Mouse (Mus musculus) cerebellum, adult 2 months (tissue): ENCODE measurements around the gene Fosl2.

Experiments used
- CTCF ChIP-seq: fragments of 200-500 bp; IDR thresholded peaks from 2 replicates; pipeline ENCODE4 v1.5.1; 2011; ENCODE audit warnings: low read depth, mild to moderate bottlenecking, control low read depth, low read length, moderate library complexity, borderline replicate concordance; ENCODE audit not compliant: insufficient read depth
- POLR2A ChIP-seq: fragments of 200-500 bp; IDR thresholded peaks from 2 replicates; pipeline ENCODE4 v1.6.1; 2011; ENCODE audit warnings: low read length, control low read depth, borderline replicate concordance; ENCODE audit not compliant: insufficient read depth

DNA sequence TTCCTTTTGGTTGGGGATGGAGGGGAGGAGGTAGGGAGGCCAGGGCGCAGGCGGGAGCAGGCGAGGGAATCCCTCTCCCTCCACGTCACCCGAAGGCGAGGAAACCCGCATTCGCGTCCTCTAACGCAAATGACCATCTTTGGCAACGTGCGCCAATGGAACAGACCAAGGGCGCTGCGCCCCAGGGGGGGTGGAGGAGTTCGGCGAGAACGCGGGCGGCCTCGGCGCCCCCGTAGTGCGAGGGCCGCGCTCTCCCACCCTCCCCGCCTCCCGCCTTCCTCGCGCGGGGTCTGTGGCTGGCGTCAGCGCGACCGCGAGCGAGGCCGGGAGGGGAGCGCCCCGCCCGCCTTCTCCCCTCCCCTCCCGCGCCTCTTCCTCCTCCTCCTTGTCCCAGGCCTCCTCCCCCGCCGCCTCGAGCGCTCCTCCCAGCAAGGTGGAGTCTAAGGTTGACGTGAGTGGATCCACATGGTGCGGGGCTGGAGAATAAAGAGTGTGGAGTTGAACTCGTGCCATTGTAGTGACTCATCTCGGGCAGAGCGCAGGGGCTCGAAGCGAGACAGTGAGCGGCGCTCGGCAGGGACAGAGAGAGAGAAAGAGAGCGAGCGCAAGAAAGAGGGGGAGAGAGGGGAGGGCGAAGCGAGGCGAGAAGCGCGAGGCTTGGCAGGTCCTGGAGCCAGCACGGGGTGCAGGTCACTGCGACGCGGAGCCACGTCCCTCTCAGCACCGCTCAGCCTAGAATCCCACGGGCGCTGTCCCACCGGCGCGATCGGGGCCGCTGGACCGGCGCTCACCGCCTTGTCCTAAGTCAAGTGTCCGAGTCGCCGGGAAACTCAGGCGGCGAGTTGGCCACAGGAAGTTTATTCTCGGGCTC is at the start of gene Fosl2:
- no peak for TF ChIP-seq CTCF
- TF ChIP-seq POLR2A: peak; percentile 69; the same call in 1 of the 2 replicates
